Mouse (Mus musculus): ENCODE results near the gene Eln.

- TF ChIP-seq CTCF (IDR thresholded peaks at IDR 0.05; ENCODE audit: low read depth) (no peak), EP300 (IDR thresholded peaks at IDR 0.05; ENCODE audit: low read depth) (no peak)
Observed at GRCm38 (mm10) chr5:134776551-134776950, 29.4 kb upstream of the Eln start.

All from liver, postnatal 0 days (tissue).